Mouse (Mus musculus) heart, embryonic 11.5 days (tissue): ENCODE measurements around the gene Rnf212b. TPM values are rescaled to one million over a fixed set of nuclear protein-coding genes. Genes with fewer than 3 reads are reported as not detected.
"Not testable (repeated sequence)": the region's sequence is repeated elsewhere in the genome, so short reads cannot be mapped to it uniquely, and the experiment has no call there.

Source experiments
- ATAC-seq: fragments of 200-750 bp; cut with Nextera tagmentation; replicated peaks from 2 replicates; pipeline ENCODE4 v1.8.0; 2017; ENCODE audit warnings: moderate library complexity; ENCODE audit not compliant: insufficient number of reproducible peaks, low FRiP score, low TSS enrichment
- H3K27ac ChIP-seq: fragments of 300-500 bp; sonication (generic); 2 replicates; pipeline ENCODE4 v1.5.1; 2014; ENCODE audit warnings: mild to moderate bottlenecking, low read depth, low read length
- H3K27me3 ChIP-seq: fragments of 300-500 bp; sonication (generic); 2 replicates; pipeline ENCODE4 v1.6.1; 2014; ENCODE audit warnings: mild to moderate bottlenecking, low read length, mixed read lengths; ENCODE audit not compliant: control insufficient read depth, insufficient read depth
- H3K36me3 ChIP-seq: fragments of 300-500 bp; sonication (generic); 2 replicates; pipeline ENCODE4 v1.6.1; 2014; ENCODE audit warnings: mild to moderate bottlenecking, low read length, moderate library complexity, mixed read lengths; ENCODE audit not compliant: control insufficient read depth, insufficient read depth
- H3K4me1 ChIP-seq: fragments of 300-500 bp; sonication (generic); 2 replicates; pipeline ENCODE4 v1.6.1; 2014; ENCODE audit warnings: low read length; ENCODE audit not compliant: control insufficient read depth, insufficient read depth
- H3K4me2 ChIP-seq: fragments of 300-500 bp; sonication (generic); 2 replicates; pipeline ENCODE4 v1.6.1; 2014; ENCODE audit warnings: mild to moderate bottlenecking, moderate library complexity
- H3K4me3 ChIP-seq: fragments of 300-500 bp; sonication (generic); 2 replicates; pipeline ENCODE4 v1.5.1; 2014; ENCODE audit warnings: low read depth, low read length
- H3K9ac ChIP-seq: fragments of 300-500 bp; sonication (generic); 2 replicates; pipeline ENCODE4 v1.6.1; 2014; ENCODE audit warnings: mild to moderate bottlenecking, low read depth, low read length, moderate library complexity
- H3K9me3 ChIP-seq: fragments of 300-500 bp; sonication (generic); replicated peaks from 2 replicates; pipeline ENCODE4 v1.6.1; 2016; ENCODE audit warnings: low read length; ENCODE audit not compliant: control insufficient read depth
- WGBS: fragments of 180-500 bp; shearing (Covaris S2); extraction: QIAGEN DNeasy Blood & Tissue Kit; methylation state at CpG from one replicate; pipeline ENCODE4 v1.1.7; 2014; ENCODE audit not compliant: insufficient replicate concordance; 5-methylcytosine and 5-hydroxymethylcytosine counted together
- polyA plus RNA-seq: library from polyadenylated mRNA; unstranded; fragments of >200 nt; fragmentation: Nextera tagmentation; extraction: Ambion mirVana; gene quantifications from 2 replicates; pipeline ENCODE4 v1.2.1, GENCODE M21; 2014

The Rnf212b gene
- not detected in 2 replicates for polyA plus RNA-seq

DNA sequence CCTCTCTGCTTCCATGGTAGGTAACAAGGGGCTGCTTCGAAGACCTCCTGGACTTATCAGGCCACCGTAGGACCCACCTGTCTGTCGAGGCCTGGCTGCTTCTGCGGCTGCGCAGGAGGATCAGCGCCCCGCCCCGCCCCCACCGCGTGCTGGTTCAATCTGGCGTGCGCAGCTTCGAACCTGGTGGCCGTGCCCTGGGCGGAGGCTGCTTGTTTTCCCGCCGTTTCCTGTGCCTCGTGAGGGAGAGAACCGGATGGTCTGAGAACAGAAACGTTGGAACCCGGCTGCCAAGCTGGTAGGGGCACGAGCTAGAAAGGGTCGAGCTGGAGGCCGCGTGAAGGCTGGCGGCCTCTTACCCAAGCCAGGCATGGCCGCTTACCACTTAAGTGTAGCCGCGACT, at the start of gene Rnf212b:
Gene Rnf212b (plus strand): TSS at position 151 of the 400 bp plus-strand sequence.
- no peak for ATAC-seq
- Histone ChIP-seq H3K4me3 (no peak within 1 kb of the TSS), H3K9me3 (no peaks in the 10 kb centered on the region), H3K27ac (no peak within 1 kb of the TSS), H3K36me3 (no peaks in the 10 kb centered on the region), H3K4me2 (no peak within 1 kb of the TSS), H3K9ac (no peak within 1 kb of the TSS), H3K4me1 (peaks cover 6% of the 10 kb centered on the region; the same call in 1 of the 2 replicates), H3K27me3 (no peaks in the 10 kb centered on the region)
- WGBS: 72% methylated on average over 29 of the region's 29 CpGs

DNA sequence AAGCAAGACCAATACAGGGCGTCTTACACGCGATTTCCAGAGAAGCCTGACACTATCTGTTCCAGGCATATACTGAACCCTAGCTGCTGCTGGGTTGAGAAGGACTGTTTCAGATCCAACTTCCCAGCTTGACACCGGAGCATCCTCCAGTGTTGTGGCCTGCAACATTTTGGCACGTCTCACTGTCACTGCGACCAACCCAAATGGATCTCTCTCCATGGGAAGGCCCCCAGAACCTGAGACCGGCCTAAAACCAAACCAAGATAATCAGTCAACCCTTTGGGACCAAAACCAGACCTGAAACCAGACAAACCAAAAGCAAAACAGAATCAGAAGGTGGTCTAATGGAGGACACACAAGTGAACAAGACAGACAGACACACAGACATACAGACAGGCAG, 47.0 kb upstream of the Rnf212b start:
- not testable (repeated sequence) for H3K27me3 ChIP-seq, H3K9ac ChIP-seq, H3K27ac ChIP-seq, H3K9me3 ChIP-seq, H3K4me1 ChIP-seq, H3K4me2 ChIP-seq, ATAC-seq, H3K36me3 ChIP-seq, H3K4me3 ChIP-seq
- WGBS: 92% methylated on average over 7 of the region's 7 CpGs

DNA sequence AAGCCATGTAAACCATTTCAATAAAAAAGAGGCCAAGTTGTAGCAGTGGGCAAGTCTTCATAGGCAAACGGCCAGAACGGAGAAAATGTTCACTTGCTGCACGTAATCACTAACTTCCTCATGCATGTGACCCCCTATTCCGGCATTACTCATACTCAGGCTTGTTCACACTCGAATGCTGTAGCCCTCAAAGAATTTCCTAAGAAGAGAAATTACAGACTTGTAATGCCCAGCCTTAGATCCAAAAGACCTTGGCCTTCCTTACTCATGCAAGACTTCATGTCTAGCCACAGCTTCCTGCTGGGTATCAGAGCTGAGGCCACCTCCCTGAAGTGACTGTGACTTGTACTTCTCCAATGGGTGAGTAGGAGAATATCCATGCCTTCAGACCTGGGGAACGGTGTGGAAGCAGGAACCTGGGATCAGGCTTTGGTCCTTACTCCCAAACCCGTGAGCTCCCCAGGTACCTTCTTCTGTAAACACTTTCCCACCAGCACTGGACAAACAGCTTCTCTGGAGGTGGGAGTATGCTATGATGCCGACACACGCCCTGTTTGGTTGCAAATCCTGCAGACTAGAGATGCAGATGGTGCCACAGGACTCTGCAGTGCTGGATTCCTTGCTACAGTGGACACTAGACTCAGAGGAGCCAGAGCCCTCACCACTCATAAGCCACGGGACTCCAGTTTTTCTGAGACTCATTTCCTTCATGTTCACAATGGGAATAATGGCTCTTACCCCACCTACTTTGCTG, 45.5 kb upstream of the Rnf212b start:
- 80% methylated on average over 10 of the region's 10 CpGs for WGBS
- Histone ChIP-seq H3K36me3 (no peaks in the 10 kb centered on the region), H3K4me3 (no peak overlapping the region), H3K9me3 (no peaks in the 10 kb centered on the region), H3K4me2 (no peak overlapping the region), H3K27me3 (no peaks in the 10 kb centered on the region), H3K27ac (no peak overlapping the region), H3K9ac (no peak overlapping the region), H3K4me1 (no peaks in the 10 kb centered on the region)
- no peak for ATAC-seq

DNA sequence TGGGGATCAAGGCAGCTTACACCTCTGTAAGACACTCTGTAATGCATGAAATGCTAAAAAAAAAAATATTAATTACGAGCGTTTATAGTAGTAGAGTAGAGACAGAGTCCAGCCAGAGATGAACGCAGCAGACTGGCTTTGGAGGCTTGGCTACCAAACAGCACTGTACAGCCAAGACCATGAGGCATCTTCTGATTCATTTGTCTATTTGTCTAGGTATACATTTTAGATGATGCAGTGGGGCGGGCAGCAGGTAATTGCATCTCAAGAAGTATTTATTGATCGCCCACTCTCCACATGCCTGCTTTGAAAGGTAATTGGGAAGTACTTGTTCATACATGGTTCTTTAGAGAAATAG, 44.9 kb upstream of the Rnf212b start:
- Histone ChIP-seq H3K27me3 (no peaks in the 10 kb centered on the region), H3K9me3 (no peaks in the 10 kb centered on the region), H3K4me1 (no peaks in the 10 kb centered on the region), H3K9ac (no peak overlapping the region), H3K27ac (no peak overlapping the region), H3K36me3 (no peaks in the 10 kb centered on the region), H3K4me2 (no peak overlapping the region), H3K4me3 (no peak overlapping the region)
- no peak for ATAC-seq
- WGBS: 84% methylated on average over 5 of the region's 5 CpGs

DNA sequence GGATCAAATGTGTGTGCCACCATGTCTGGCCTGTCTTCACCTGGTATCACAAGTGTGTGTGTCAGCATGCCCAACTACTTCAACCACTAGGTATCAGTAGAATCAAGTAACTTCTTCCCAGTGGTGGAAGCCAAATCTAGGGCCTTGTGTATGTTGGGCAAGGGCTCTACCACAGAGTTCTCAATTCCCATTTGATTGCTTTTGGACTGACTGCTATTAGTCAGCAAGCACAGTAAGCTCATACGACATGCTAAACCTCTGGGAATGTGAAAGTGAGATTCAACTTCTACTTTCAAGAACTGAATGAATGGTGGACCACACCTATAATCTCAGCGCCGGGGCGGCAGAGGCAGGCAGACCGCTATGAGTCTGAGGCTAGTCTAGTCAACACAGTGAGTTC, 43.6 kb upstream of the Rnf212b start:
- Histone ChIP-seq H3K4me1 (no peaks in the 10 kb centered on the region), H3K4me2 (no peak overlapping the region), H3K9me3 (no peaks in the 10 kb centered on the region), H3K9ac (no peak overlapping the region), H3K27ac (no peak overlapping the region), H3K27me3 (no peaks in the 10 kb centered on the region), H3K36me3 (no peaks in the 10 kb centered on the region), H3K4me3 (no peak overlapping the region)
- ATAC-seq: no peak
- 95% methylated on average over 5 of the region's 5 CpGs for whole genome bisulfite sequencing

DNA sequence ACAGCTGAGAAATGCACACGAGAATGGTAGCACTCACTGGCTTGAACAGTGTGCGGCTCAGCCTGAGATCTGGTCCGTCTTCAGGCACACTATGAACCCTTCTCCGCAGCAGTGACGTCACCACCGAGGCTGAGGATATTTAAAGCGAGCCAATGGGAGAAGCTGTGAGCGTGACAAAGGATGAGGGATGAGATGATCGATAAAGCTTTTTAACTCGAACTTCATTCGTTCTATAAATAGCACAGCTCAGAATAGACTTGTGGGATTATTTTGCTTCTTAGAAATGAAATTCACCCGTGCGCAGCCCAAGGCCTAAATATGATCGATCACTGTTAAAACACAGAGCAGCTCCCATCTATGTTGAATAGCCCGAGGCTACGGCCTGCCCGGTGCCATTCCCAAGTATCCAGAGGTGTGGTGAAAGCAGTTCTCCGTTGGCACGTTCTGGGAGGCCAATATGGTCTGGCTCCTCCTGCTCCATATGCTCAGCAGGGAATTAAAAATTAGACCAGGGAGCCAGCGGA, 41.5 kb upstream of the Rnf212b start:
- Histone ChIP-seq H3K27me3 (no peaks in the 10 kb centered on the region), H3K4me1 (no peaks in the 10 kb centered on the region), H3K4me3 (no peak overlapping the region), H3K4me2 (peak overlapping the region; percentile 22; the same call in 1 of the 2 replicates), H3K9me3 (no peaks in the 10 kb centered on the region), H3K27ac (peak overlapping the region; percentile 29; the same call in 1 of the 2 replicates), H3K9ac (no peak overlapping the region), H3K36me3 (no peaks in the 10 kb centered on the region)
- ATAC-seq: no peak
- WGBS: 57% methylated on average over 20 of the region's 20 CpGs

DNA sequence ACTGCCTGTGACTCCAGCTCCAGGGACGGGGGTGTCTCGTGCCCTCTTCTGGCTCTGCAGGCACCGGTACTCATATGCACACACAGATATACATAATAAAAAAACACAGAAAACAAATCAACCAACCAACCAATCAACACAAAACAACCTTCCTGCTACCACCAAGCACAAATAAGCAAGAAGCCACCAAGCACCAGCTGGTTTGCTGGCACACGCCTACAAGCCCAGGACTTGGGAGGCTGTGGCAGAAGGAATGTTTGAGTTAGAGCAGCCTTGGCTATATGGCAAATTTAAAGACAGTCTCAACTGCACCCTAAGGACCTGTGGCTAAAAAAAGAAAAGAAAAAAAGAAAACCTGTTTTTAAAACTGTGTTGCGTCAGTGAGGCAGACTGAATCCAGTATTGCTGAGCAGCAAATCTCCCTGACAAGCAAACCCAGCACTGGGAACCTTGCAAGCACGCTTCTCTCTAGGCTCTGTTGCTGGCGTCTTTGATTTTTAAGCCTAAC, 38.4 kb upstream of the Rnf212b start:
- Histone ChIP-seq H3K27me3 (peaks cover 11% of the 10 kb centered on the region), H3K36me3 (no peaks in the 10 kb centered on the region), H3K4me1 (no peaks in the 10 kb centered on the region), H3K27ac (no peak overlapping the region), H3K4me3 (no peak overlapping the region), H3K4me2 (no peak overlapping the region), H3K9me3 (no peaks in the 10 kb centered on the region), H3K9ac (no peak overlapping the region)
- ATAC-seq: no peak
- 81% methylated on average over 7 of the region's 7 CpGs for WGBS

DNA sequence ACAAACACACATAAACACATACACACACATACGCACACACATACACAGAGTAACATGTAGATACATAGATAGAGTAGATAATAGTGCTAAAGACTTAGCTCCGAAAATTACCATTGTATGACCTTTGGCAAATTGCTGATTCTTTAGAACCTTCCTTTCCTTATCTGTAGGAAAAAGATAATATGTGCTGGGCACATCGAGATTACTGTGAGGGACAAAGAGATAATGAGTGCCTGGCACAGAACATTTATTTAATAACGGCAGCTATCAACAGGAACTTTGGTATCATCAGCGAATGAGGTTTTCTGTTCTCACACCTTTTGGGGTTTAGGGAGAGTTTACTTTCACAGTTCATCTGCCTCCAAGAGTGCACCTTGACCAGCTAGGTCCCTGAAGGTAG, 37.2 kb upstream of the Rnf212b start:
- Histone ChIP-seq H3K9ac (no peak overlapping the region), H3K4me1 (0 out of 2 replicates have a peak, but pooled peaks cover 2% of the 10 kb centered on the region), H3K4me2 (no peak overlapping the region), H3K4me3 (no peak overlapping the region), H3K27ac (no peak overlapping the region), H3K27me3 (peaks cover 12% of the 10 kb centered on the region), H3K9me3 (no peaks in the 10 kb centered on the region), H3K36me3 (no peaks in the 10 kb centered on the region)
- no peak for ATAC-seq
- 70% methylated on average over 5 of the region's 5 CpGs for WGBS

DNA sequence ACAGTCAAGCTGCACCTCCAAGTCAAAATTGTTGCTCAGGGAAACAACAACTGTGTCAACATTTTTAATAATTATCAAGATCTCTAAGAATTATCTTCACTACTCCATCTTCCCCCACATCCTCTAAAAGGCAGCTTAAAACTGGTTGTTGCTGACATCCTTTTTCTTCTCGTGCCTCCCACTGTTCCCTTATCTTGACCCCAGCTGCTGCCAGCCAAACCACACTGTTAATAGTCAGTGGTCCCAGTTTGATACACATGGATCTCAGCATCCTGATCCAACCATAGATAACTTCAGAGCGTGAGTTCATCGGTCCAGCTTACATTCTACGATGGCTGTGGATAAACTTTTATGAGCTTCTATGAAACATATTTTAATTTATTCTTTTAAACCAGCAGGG, 36.0 kb upstream of the Rnf212b start:
- no peak overlapping the region for H3K9ac ChIP-seq
- no peak for ATAC-seq
- H3K4me1 ChIP-seq: 0 out of 2 replicates have a peak, but pooled peaks cover 2% of the 10 kb centered on the region
- WGBS: 57% methylated on average over 4 of the region's 4 CpGs
- no peak overlapping the region for H3K27ac ChIP-seq
- no peaks in the 10 kb centered on the region for H3K9me3 ChIP-seq
- H3K4me2 ChIP-seq: no peak overlapping the region
- H3K27me3 ChIP-seq: peaks cover 16% of the 10 kb centered on the region
- H3K36me3 ChIP-seq: no peaks in the 10 kb centered on the region
- H3K4me3 ChIP-seq: no peak overlapping the region
